Mouse (Mus musculus): ENCODE results near the gene Itih2. TPM values are rescaled to one million over a fixed set of nuclear protein-coding genes. Genes with fewer than 3 reads are reported as not detected.
A peak's percentile ranks its signal among the peaks of the same experiment; 100 is the strongest.

The Itih2 gene
- polyA plus RNA-seq, 1 experiment from 2014 or later, result 4.5 TPM

- ATAC-seq (ENCODE audit: insufficient number of reproducible peaks, low FRiP score), result peak; percentile 61; the same call in 1 of the 2 replicates
- Histone ChIP-seq H3K9me3 (replicated peaks) (no peaks in the 10 kb centered on the region), H3K4me2 (no peak overlapping the region), H3K27ac (ENCODE audit: poor library complexity, severe bottlenecking) (no peak overlapping the region), H3K4me3 (no peak overlapping the region), H3K4me1 (replicated peaks) (no peaks in the 10 kb centered on the region), H3K27me3 (replicated peaks) (no peaks in the 10 kb centered on the region), H3K9ac (no peak overlapping the region), H3K36me3 (no peaks in the 10 kb centered on the region)
- WGBS, result 38% methylated on average over 8 of the region's 8 CpGs
Observed at GRCm38 (mm10) chr2:10142472-10143454, 11.6 kb upstream of the Itih2 start.

- Histone ChIP-seq H3K4me3 (no peak overlapping the region), H3K9ac (no peak overlapping the region), H3K36me3 (no peaks in the 10 kb centered on the region), H3K4me1 (replicated peaks) (no peaks in the 10 kb centered on the region), H3K4me2 (no peak overlapping the region), H3K9me3 (replicated peaks) (no peaks in the 10 kb centered on the region), H3K27me3 (replicated peaks) (no peaks in the 10 kb centered on the region), H3K27ac (ENCODE audit: poor library complexity, severe bottlenecking) (no peak overlapping the region)
- WGBS, result 83% methylated on average over 5 of the region's 5 CpGs
- ATAC-seq (ENCODE audit: insufficient number of reproducible peaks, low FRiP score), result no peak
Observed at GRCm38 (mm10) chr2:10140456-10140855, 9.3 kb upstream of the Itih2 start.

- no peak for ATAC-seq (ENCODE audit: insufficient number of reproducible peaks, low FRiP score)
- WGBS, result 72% methylated on average over 2 of the region's 2 CpGs
- H3K4me1 ChIP-seq (replicated peaks), result no peaks in the 10 kb centered on the region
- H3K9me3 ChIP-seq (replicated peaks), result no peaks in the 10 kb centered on the region
- no peak overlapping the region for H3K9ac ChIP-seq
- no peaks in the 10 kb centered on the region for H3K27me3 ChIP-seq (replicated peaks)
- H3K4me2 ChIP-seq, result no peak overlapping the region
- no peaks in the 10 kb centered on the region for H3K36me3 ChIP-seq
- H3K4me3 ChIP-seq, result no peak overlapping the region
- H3K27ac ChIP-seq (ENCODE audit: poor library complexity, severe bottlenecking), result no peak overlapping the region
Observed at GRCm38 (mm10) chr2:10137320-10137719, 6.1 kb upstream of the Itih2 start.

- Histone ChIP-seq H3K9me3 (replicated peaks) (no peaks in the 10 kb centered on the region), H3K4me2 (no peak overlapping the region), H3K4me1 (replicated peaks) (no peaks in the 10 kb centered on the region), H3K27ac (ENCODE audit: poor library complexity, severe bottlenecking) (no peak overlapping the region), H3K27me3 (replicated peaks) (no peaks in the 10 kb centered on the region), H3K4me3 (no peak overlapping the region), H3K36me3 (no peaks in the 10 kb centered on the region), H3K9ac (no peak overlapping the region)
- WGBS, result 73% methylated on average over 6 of the region's 6 CpGs
- no peak for ATAC-seq (ENCODE audit: insufficient number of reproducible peaks, low FRiP score)
Observed at GRCm38 (mm10) chr2:10133941-10134340, 2.7 kb upstream of the Itih2 start.

GRCm38 (mm10) chr2:10132128-10132527 is 932 bp upstream of the Itih2 start:
- no peak for ATAC-seq (ENCODE audit: insufficient number of reproducible peaks, low FRiP score)
- no peaks in the 10 kb centered on the region for H3K27me3 ChIP-seq (replicated peaks)
- H3K27ac ChIP-seq (ENCODE audit: poor library complexity, severe bottlenecking), result no peak overlapping the region
- H3K9me3 ChIP-seq (replicated peaks), result no peaks in the 10 kb centered on the region
- no peak overlapping the region for H3K4me3 ChIP-seq
- WGBS, result 69% methylated on average over 1 of the region's 1 CpGs
- H3K4me1 ChIP-seq (replicated peaks), result no peaks in the 10 kb centered on the region
- no peak overlapping the region for H3K4me2 ChIP-seq
- H3K9ac ChIP-seq, result no peak overlapping the region
- H3K36me3 ChIP-seq, result no peaks in the 10 kb centered on the region

- no peak overlapping the region for H3K4me3 ChIP-seq
- no peaks in the 10 kb centered on the region for H3K36me3 ChIP-seq
- H3K9me3 ChIP-seq (replicated peaks), result no peaks in the 10 kb centered on the region
- no peak overlapping the region for H3K4me2 ChIP-seq
- no peak for ATAC-seq (ENCODE audit: insufficient number of reproducible peaks, low FRiP score)
- 68% methylated on average over 8 of the region's 8 CpGs for WGBS
- H3K27me3 ChIP-seq (replicated peaks), result no peaks in the 10 kb centered on the region
- H3K4me1 ChIP-seq (replicated peaks), result no peaks in the 10 kb centered on the region
- no peak overlapping the region for H3K9ac ChIP-seq
- H3K27ac ChIP-seq (ENCODE audit: poor library complexity, severe bottlenecking), result no peak overlapping the region
Observed at GRCm38 (mm10) chr2:10130341-10130990, 730 bp downstream of the Itih2 start.

- Histone ChIP-seq H3K4me1 (replicated peaks) (no peaks in the 10 kb centered on the region), H3K27ac (ENCODE audit: poor library complexity, severe bottlenecking) (no peak overlapping the region), H3K36me3 (no peaks in the 10 kb centered on the region), H3K4me2 (no peak overlapping the region), H3K4me3 (no peak overlapping the region), H3K27me3 (replicated peaks) (no peaks in the 10 kb centered on the region), H3K9ac (no peak overlapping the region), H3K9me3 (replicated peaks) (no peaks in the 10 kb centered on the region)
- ATAC-seq (ENCODE audit: insufficient number of reproducible peaks, low FRiP score), result no peak
- WGBS, result 80% methylated on average over 4 of the region's 4 CpGs
Observed at GRCm38 (mm10) chr2:10128571-10128970, 2.6 kb downstream of the Itih2 start.

GRCm38 (mm10) chr2:10127471-10127870 is 3.7 kb downstream of the Itih2 start:
- no peak overlapping the region for H3K4me3 ChIP-seq
- 79% methylated on average over 5 of the region's 5 CpGs for WGBS
- no peaks in the 10 kb centered on the region for H3K9me3 ChIP-seq (replicated peaks)
- H3K4me2 ChIP-seq, result no peak overlapping the region
- H3K36me3 ChIP-seq, result no peaks in the 10 kb centered on the region
- no peaks in the 10 kb centered on the region for H3K4me1 ChIP-seq (replicated peaks)
- H3K9ac ChIP-seq, result no peak overlapping the region
- ATAC-seq (ENCODE audit: insufficient number of reproducible peaks, low FRiP score), result no peak
- no peaks in the 10 kb centered on the region for H3K27me3 ChIP-seq (replicated peaks)
- no peak overlapping the region for H3K27ac ChIP-seq (ENCODE audit: poor library complexity, severe bottlenecking)

- Histone ChIP-seq H3K4me1 (replicated peaks) (no peaks in the 10 kb centered on the region), H3K4me2 (no peak overlapping the region), H3K9me3 (replicated peaks) (no peaks in the 10 kb centered on the region), H3K27ac (ENCODE audit: poor library complexity, severe bottlenecking) (no peak overlapping the region), H3K9ac (no peak overlapping the region), H3K27me3 (replicated peaks) (no peaks in the 10 kb centered on the region), H3K36me3 (no peaks in the 10 kb centered on the region), H3K4me3 (no peak overlapping the region)
- no peak for ATAC-seq (ENCODE audit: insufficient number of reproducible peaks, low FRiP score)
- 84% methylated on average over 4 of the region's 4 CpGs for WGBS
Observed at GRCm38 (mm10) chr2:10126122-10126521, 5.1 kb downstream of the Itih2 start.

- H3K4me3 ChIP-seq, result no peak overlapping the region
- no peak overlapping the region for H3K4me2 ChIP-seq
- H3K9me3 ChIP-seq (replicated peaks), result no peaks in the 10 kb centered on the region
- 43% methylated on average over 3 of the region's 3 CpGs for WGBS
- H3K36me3 ChIP-seq, result no peaks in the 10 kb centered on the region
- H3K27ac ChIP-seq (ENCODE audit: poor library complexity, severe bottlenecking), result no peak overlapping the region
- ATAC-seq (ENCODE audit: insufficient number of reproducible peaks, low FRiP score), result no peak
- H3K4me1 ChIP-seq (replicated peaks), result no peaks in the 10 kb centered on the region
- no peaks in the 10 kb centered on the region for H3K27me3 ChIP-seq (replicated peaks)
- no peak overlapping the region for H3K9ac ChIP-seq
Observed at GRCm38 (mm10) chr2:10121826-10122225, 9.4 kb downstream of the Itih2 start.

- no peak for ATAC-seq (ENCODE audit: insufficient number of reproducible peaks, low FRiP score)
- Histone ChIP-seq H3K4me2 (no peak overlapping the region), H3K4me1 (replicated peaks) (no peaks in the 10 kb centered on the region), H3K36me3 (no peaks in the 10 kb centered on the region), H3K27me3 (replicated peaks) (no peaks in the 10 kb centered on the region), H3K4me3 (no peak overlapping the region), H3K27ac (ENCODE audit: poor library complexity, severe bottlenecking) (no peak overlapping the region), H3K9me3 (replicated peaks) (no peaks in the 10 kb centered on the region), H3K9ac (no peak overlapping the region)
- 81% methylated on average over 8 of the region's 8 CpGs for WGBS
Observed at GRCm38 (mm10) chr2:10119276-10119675, 11.9 kb downstream of the Itih2 start.
